Mouse (Mus musculus): Measurements from ENCODE around the gene Hist1h3e. TPM values are rescaled to one million over a fixed set of nuclear protein-coding genes. Genes with fewer than 3 reads are reported as not detected.
"Not testable (repeated sequence)": the region's sequence is repeated elsewhere in the genome, so short reads cannot be mapped to it uniquely, and the experiment has no call there.

Gene Hist1h3e
- polyA plus RNA-seq, 1 experiment from 2014 or later, result 5.6 TPM

DNA sequence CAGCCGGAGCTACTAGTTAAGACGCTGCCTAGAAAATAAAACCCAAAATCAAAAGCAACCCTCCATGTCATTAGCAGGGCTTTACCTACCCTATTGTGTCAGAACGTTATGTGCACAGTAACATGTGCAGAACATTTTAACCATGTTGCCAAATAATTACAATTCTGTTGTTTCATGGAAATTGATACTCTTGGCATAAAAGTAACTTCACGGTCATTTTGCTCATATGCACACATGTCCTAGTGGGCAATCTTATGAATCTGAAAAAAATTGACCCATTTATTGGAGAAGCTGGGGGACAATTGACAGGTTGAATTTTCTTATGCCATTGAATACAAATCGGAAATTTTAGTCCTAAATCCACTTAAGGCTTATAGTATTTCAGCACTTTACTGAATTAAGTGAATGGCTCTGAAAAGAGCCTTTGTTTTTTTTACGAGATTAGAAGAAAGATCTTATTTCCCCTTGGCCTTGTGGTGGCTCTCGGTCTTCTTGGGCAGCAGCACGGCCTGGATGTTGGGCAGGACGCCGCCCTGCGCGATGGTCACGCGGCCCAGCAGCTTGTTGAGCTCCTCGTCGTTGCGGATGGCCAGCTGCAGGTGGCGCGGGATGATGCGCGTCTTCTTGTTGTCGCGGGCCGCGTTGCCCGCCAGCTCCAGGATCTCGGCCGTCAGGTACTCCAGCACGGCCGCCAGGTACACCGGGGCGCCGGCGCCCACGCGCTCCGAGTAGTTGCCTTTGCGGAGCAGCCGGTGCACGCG lies 8.3 kb upstream of the Hist1h3e start:
- H3K27ac ChIP-seq, result peak overlapping the region; percentile 98
- H3K9me3 ChIP-seq; DNase-seq (ENCODE audit: low spot score); H3K27me3 ChIP-seq (ENCODE audit: insufficient read depth, poor library complexity, severe bottlenecking); H3K36me3 ChIP-seq: not testable (repeated sequence)
- peak overlapping the region; percentile 56 for H3K4me3 ChIP-seq
- H3K4me1 ChIP-seq (replicated peaks), result peaks cover 22% of the 10 kb centered on the region
- WGBS, result 2% methylated on average over 29 of the region's 41 CpGs

DNA sequence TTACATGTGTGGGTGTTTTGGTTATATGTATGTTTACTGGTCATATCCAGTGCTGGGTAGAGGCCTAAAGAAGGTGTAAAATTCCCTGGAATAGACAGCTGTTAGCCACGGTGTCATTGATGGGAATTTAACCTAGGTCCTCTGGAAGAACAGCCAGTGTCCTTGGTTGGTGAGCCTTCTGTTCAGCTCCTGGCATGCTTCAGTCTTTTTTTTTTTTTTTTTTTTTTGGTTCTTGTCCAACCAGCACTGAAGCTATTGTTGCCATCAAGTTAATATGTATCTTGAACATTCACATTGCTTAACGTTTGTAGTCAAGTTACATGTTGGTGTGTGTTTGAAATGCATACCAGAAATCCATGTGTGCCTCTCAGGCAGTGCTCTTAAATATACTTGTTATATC lies 2.3 kb upstream of the Hist1h3e start:
- H3K36me3 ChIP-seq, result no peaks in the 10 kb centered on the region
- peak overlapping the region; percentile 98 for H3K27ac ChIP-seq
- H3K9me3 ChIP-seq, result no peaks in the 10 kb centered on the region
- H3K27me3 ChIP-seq (ENCODE audit: insufficient read depth, poor library complexity, severe bottlenecking), result no peaks in the 10 kb centered on the region
- no peak overlapping the region for H3K4me3 ChIP-seq
- 0 out of 2 replicates have a peak, but pooled peaks cover 5% of the 10 kb centered on the region for H3K4me1 ChIP-seq (replicated peaks)
- no peak for DNase-seq (ENCODE audit: low spot score)
- WGBS, result 78% methylated on average over 2 of the region's 2 CpGs

DNA sequence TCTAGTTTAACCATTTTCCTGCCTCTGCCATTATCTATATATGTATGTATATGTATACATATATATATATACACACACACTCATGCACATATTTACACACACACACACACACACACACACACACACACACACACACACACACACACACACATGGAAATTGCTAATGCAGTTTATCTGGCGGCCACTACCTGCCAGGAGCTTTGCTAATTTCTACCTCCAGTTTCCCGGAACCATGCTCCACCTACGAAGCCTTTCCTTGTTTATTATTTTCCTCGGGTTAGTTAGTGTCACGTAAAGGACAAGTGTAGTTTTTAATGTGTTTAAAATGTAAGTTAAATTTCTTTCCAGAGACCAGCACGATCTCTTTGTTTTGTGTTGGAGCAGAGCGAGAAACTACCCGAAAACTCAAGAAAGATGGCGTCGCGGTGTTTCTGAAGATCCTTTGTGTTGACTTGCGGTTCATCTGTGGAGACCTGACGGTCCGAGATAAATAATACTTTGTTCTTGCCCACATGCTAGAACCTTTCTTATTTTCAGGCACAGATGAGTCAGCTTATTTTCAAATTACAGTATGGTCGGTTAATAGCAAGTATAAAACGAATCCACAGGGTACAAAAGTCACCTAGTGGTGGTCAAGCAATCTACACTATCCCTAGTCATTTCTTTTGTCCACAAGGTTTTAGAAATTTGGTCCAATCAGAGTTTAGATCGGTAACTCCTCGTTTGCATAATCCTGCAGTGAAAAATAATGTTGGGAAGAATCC lies 712 bp upstream of the Hist1h3e start:
- peak overlapping the region; percentile 98 for H3K27ac ChIP-seq
- no peaks in the 10 kb centered on the region for H3K27me3 ChIP-seq (ENCODE audit: insufficient read depth, poor library complexity, severe bottlenecking)
- no peaks in the 10 kb centered on the region for H3K36me3 ChIP-seq
- 4% methylated on average over 18 of the region's 18 CpGs for WGBS
- peak; percentile 47 for DNase-seq (ENCODE audit: low spot score)
- no peaks in the 10 kb centered on the region for H3K9me3 ChIP-seq
- H3K4me1 ChIP-seq (replicated peaks), result 0 out of 2 replicates have a peak, but pooled peaks cover 5% of the 10 kb centered on the region
- peak overlapping the region; percentile 54 for H3K4me3 ChIP-seq

DNA sequence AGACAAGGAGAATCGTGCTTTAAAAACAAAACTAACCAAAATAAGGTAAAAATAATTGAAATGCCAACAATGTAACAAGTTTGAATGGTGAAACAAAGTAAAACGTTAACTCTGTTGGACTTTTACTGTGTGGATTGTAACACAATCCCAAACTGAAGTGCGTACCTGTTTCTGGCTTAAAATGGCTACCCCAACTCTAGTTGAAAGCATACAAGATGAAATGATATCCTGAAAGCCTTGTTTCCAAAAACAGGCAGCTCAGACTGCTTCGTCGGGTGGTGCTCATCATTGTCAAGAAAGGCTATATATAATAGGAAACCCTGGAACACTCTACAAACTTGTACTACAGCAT lies 662 bp downstream of the Hist1h3e start:
- not testable (repeated sequence) for H3K9me3 ChIP-seq; H3K27me3 ChIP-seq (ENCODE audit: insufficient read depth, poor library complexity, severe bottlenecking); H3K4me1 ChIP-seq (replicated peaks); DNase-seq (ENCODE audit: low spot score); H3K36me3 ChIP-seq
- Histone ChIP-seq H3K27ac (peak overlapping the region; percentile 98; the same call in 1 of the 2 replicates), H3K4me3 (peak overlapping the region; percentile 54)
- 1% methylated on average over 2 of the region's 5 CpGs for WGBS

DNA sequence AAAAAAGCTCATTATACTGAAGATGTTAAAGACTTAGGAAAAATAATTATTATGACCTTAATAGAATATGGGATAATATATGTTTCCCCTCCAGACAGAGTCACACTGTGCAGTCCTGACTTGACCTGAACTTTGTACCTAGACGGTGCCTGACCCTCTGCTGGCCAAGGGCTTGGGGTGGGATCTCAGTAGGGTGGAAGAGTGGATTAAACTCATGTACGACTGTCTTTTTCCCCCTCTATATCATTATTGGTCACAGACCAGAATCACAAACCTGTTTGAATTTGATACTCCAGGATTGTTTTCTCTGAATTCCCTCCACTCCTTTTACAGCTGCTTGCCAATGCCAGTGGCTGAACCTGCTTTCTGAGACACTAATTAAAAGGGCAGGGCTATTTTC lies 1.5 kb downstream of the Hist1h3e start:
- not testable (repeated sequence) for DNase-seq (ENCODE audit: low spot score)

DNA sequence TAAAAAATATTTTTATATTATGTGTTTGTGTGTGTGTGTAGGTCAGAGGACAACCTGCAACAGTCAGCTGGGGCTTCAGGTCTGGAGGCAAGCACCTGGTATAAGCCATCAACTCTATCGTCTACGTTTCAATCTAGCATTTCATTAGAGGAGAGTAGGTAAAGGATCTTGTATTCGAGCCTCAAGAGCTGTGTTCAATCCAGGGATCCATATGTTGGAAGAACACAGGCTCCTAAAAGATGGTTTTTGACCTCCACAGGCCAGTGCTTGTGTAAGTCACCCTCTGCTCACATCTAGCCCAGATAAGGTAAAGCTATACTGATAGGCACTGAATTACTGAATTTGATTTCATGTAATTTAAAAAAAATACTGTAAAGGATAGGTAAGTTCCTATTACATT lies 5.3 kb downstream of the Hist1h3e start:
- WGBS, result 73% methylated on average over 3 of the region's 3 CpGs
- Histone ChIP-seq H3K9me3 (no peaks in the 10 kb centered on the region), H3K4me1 (replicated peaks) (peaks cover 10% of the 10 kb centered on the region), H3K27me3 (ENCODE audit: insufficient read depth, poor library complexity, severe bottlenecking) (no peaks in the 10 kb centered on the region), H3K27ac (peak overlapping the region; percentile 98), H3K4me3 (peak overlapping the region; percentile 71; the same call in 1 of the 2 replicates), H3K36me3 (no peaks in the 10 kb centered on the region)
- no peak for DNase-seq (ENCODE audit: low spot score)

More for the DNA sequence above, 1.5 kb downstream of the Hist1h3e start:
- not testable (repeated sequence) for H3K9me3 ChIP-seq; H3K4me1 ChIP-seq (replicated peaks); H3K36me3 ChIP-seq; H3K27me3 ChIP-seq (ENCODE audit: insufficient read depth, poor library complexity, severe bottlenecking)
- peak overlapping the region; percentile 74 for H3K27ac ChIP-seq
- peak overlapping the region; percentile 21; the same call in 1 of the 2 replicates for H3K4me3 ChIP-seq
- WGBS, result 23% methylated on average over 2 of the region's 2 CpGs

DNA sequence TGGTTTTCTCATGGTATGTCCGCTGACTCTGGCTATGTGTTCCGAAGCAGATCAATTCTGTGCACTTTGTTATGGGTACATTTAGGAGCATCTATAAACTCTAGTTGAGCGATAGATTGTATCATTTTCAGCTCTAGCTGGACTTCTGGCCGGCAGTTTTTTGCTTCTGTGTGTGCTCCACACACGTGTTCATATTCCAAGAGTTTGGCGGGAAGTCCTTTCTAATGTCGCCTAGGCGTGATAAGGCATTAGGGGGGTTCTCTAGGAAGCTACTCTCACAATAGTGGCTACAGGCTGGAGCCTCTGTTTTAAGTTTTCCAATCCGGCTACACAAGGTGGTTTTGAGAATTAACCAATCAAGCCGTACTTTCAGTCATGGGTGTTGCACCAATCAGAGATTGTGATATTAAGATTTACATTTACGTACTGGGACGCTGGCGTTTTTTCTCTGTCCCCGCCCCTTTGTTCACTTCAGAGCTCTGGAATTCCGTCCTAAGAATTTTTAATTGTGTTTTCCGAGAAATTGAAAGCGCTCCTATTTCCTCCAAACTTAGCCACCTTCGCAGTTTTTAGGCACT lies 6.2 kb downstream of the Hist1h3e start:
- peaks cover 15% of the 10 kb centered on the region for H3K4me1 ChIP-seq (replicated peaks)
- peak overlapping the region; percentile 98 for H3K27ac ChIP-seq
- peak; percentile 78 for DNase-seq (ENCODE audit: low spot score)
- WGBS, result under 1% methylated on average over 18 of the region's 18 CpGs
- no peaks in the 10 kb centered on the region for H3K36me3 ChIP-seq
- peak overlapping the region; percentile 71 for H3K4me3 ChIP-seq
- no peaks in the 10 kb centered on the region for H3K9me3 ChIP-seq
- H3K27me3 ChIP-seq (ENCODE audit: insufficient read depth, poor library complexity, severe bottlenecking), result no peaks in the 10 kb centered on the region

DNA sequence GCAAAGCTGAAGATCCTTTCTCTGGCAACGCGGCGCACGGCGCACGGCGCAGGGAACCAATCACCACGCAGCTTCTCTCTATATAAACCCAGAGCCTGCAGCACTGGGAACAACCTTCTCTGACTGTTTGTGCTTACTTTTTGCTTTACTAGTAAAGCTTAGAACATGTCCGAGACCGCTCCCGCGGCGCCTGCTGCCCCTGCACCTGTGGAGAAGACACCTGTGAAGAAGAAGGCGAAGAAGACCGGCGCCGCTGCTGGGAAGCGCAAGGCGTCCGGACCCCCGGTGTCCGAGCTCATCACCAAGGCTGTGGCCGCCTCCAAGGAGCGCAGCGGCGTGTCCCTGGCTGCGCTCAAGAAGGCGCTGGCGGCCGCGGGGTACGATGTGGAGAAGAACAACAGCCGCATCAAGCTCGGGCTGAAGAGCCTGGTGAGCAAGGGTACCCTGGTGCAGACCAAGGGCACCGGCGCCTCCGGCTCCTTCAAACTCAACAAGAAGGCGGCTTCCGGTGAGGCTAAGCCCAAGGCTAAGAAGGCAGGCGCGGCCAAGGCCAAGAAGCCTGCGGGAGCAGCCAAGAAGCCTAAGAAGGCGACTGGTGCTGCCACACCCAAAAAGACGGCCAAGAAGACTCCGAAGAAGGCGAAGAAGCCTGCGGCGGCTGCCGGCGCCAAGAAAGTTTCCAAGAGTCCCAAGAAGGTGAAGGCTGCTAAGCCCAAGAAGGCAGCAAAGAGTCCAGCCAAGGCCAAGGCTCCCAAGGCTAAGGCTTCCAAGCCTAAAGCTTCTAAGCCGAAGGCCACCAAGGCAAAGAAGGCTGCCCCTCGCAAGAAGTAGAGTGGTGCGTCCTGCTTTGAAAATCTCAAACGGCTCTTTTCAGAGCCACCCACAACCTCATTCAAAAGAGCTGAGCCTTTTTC lies 7.0 kb downstream of the Hist1h3e start:
- Histone ChIP-seq H3K27me3 (ENCODE audit: insufficient read depth, poor library complexity, severe bottlenecking) (no peaks in the 10 kb centered on the region), H3K9me3 (no peaks in the 10 kb centered on the region), H3K4me1 (replicated peaks) (peaks cover 18% of the 10 kb centered on the region), H3K36me3 (no peaks in the 10 kb centered on the region), H3K27ac (peak overlapping the region; percentile 98), H3K4me3 (peak overlapping the region; percentile 71)
- peak; percentile 87 for DNase-seq (ENCODE audit: low spot score)
- under 1% methylated on average over 54 of the region's 54 CpGs for WGBS

DNA sequence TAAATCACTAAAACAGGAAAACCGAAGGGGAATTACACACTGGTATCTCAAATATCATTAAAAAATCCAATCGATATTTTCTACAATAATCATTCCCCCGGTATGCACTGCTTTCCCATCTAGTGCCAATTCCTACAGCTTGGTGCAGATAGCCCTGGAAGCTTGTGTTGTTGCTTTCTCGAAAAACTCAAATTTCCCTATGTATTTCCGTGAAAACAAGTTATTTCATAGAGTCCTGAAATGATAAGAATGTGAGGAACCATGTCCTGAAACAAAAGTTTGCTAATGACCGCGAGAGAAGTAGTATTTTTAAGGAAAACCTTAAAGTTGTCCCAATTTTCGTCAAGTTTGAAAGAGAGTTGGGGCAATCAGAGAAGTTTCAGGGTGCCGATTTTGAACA lies 7.8 kb downstream of the Hist1h3e start:
- peaks cover 18% of the 10 kb centered on the region for H3K4me1 ChIP-seq (replicated peaks)
- 24% methylated on average over 9 of the region's 9 CpGs for WGBS
- no peaks in the 10 kb centered on the region for H3K9me3 ChIP-seq
- H3K27ac ChIP-seq, result peak overlapping the region; percentile 98
- peak overlapping the region; percentile 71 for H3K4me3 ChIP-seq
- DNase-seq (ENCODE audit: low spot score), result no peak
- no peaks in the 10 kb centered on the region for H3K27me3 ChIP-seq (ENCODE audit: insufficient read depth, poor library complexity, severe bottlenecking)
- no peaks in the 10 kb centered on the region for H3K36me3 ChIP-seq

DNA sequence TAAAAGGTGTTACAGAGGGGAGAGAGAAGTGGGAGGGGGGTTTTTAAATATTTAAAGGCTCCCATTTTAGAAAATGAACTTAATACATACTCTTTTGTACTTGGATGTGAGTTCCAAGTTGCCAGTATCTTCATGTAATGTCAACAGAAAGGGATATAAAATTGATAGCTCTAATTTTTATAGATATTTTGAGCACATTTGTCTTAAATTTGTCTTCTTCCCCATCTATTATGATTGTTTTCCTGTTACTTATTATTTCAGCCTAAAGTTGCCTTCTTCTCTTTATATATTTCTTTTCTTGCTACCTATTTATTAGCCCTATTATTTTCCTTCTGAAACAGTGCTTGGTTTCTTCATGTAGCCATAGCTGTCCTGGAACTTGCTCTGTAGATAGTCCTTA lies 9.2 kb downstream of the Hist1h3e start, which contains the start of gene Hist1h1d:
TSS of gene Hist1h1d (plus strand) at position 301 of the 400 bp plus-strand sequence.
- Histone ChIP-seq H3K4me3 (peak within 1 kb of the TSS; percentile 55), H3K27ac (peak within 1 kb of the TSS; percentile 98), H3K36me3 (no peaks in the 10 kb centered on the region), H3K27me3 (ENCODE audit: insufficient read depth, poor library complexity, severe bottlenecking) (no peaks in the 10 kb centered on the region), H3K4me1 (replicated peaks) (peaks cover 18% of the 10 kb centered on the region), H3K9me3 (no peaks in the 10 kb centered on the region)
- no peak for DNase-seq (ENCODE audit: low spot score)

DNA sequence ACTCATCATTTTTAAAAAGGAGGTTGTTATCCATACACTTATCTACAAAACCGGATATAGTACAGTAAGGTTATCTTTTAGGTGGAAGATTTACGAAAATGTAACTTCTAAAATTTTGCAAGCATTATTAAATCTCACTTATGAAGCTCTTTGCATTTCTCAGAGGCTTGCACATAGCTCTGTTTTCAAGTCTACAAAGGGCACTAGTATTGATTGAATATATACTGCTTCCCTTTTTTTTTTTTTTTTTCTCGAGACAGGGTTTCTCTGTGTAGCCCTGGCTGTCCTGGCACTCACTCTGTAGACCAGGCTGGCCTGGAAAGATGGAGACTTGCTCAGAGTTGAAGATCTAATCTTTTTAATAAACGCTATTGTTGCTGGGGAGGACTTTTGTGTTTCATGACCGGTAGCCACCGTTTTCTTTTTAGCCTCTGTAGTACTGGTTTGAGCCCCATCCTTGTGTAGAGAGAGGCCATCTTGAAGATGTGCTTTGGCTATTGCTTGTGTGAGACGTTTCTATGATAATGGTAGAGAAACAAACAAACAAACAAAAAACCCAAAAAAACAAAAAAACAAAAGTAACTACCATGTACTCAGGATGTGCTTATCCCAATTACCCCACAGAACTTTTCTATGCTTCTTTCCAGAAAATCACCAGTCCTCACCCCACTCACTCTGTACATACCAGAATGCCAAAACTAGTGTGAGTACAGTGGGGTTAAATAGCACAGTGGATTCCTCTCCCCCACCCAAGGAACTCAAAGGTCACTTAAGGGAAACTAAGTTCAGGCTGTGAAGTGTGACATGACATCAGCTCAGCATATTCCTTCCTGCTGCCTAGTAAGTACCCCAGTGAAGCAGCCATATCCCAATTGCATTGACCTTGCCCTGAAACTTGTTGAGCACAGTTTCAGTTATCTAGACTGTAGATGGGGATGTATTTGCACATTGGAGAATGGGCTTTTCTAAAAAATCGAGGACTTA lies 9.9 kb downstream of the Hist1h3e start:
- Histone ChIP-seq H3K4me1 (replicated peaks) (peaks cover 18% of the 10 kb centered on the region), H3K9me3 (no peaks in the 10 kb centered on the region), H3K27me3 (ENCODE audit: insufficient read depth, poor library complexity, severe bottlenecking) (no peaks in the 10 kb centered on the region), H3K4me3 (peak overlapping the region; percentile 55), H3K27ac (peak overlapping the region; percentile 98), H3K36me3 (no peaks in the 10 kb centered on the region)
- no peak for DNase-seq (ENCODE audit: low spot score)
- WGBS, result 56% methylated on average over 8 of the region's 8 CpGs

All from hindbrain, embryonic 10.5 days (tissue).